Mouse (Mus musculus): ENCODE measurements at regions not wholly inside any gene's neighbourhood (a gene's known extent, or its start where the extent isn't known, plus 50 kb on each side); places are given as distances from the start of the nearest gene placed in this dataset.

DNA sequence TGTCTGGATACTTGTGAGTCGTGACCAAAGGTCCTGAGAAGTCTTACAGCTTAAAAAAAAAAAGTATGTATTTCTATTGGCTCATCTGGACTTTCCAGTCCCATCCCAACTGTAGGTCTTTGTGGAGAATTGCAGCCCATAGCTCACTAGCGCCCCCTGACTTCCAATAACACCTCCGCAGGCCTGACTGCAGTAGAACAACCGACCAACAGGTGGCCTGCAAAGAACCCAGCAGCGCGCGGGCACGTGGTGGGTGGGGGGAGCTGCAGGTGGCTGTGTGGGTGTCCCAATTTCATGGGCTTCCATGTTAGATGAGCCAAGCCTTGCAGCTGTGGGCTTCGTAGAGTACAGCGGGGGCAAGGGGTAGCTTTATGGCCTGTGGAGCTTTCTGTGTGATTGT, 178.7 kb upstream of the Spdye4c start:
- DNase-seq (ENCODE audit: extremely low spot score in 1 of 2, low spot score in 2 of 2) = peak; percentile 19 to 76
- intact Hi-C loops (cut with DNase I) = loop anchor here (5.0 kb wide), 1 partner anchor 160 kb away; no protein-coding TSS in a partner anchor

DNA sequence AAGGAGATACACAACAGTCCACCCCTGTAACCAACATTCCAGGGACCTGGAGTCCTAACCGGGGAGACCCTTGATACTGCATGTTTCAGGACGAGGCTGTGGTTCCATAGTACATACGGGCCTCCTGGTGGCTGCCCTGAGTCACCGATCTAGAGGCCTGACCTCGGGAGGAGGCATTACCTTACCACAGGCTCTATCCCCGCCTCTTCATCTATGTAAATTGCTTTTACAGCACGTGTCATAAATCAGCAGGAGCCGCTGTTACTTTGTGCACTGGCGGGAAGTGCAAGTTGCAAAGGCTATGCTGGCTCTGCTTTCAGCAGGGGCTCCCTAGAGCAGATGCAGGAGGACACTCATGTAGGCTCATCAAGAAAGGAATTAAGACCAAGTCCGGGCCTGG, 178.0 kb upstream of the Spdye4c start:
- intact Hi-C loops (cut with DNase I) = loop anchor here (5.0 kb wide), 1 partner anchor 159 kb away; no protein-coding TSS in a partner anchor
- DNase-seq (ENCODE audit: extremely low spot score in 1 of 2, low spot score in 2 of 2) = no peak

DNA sequence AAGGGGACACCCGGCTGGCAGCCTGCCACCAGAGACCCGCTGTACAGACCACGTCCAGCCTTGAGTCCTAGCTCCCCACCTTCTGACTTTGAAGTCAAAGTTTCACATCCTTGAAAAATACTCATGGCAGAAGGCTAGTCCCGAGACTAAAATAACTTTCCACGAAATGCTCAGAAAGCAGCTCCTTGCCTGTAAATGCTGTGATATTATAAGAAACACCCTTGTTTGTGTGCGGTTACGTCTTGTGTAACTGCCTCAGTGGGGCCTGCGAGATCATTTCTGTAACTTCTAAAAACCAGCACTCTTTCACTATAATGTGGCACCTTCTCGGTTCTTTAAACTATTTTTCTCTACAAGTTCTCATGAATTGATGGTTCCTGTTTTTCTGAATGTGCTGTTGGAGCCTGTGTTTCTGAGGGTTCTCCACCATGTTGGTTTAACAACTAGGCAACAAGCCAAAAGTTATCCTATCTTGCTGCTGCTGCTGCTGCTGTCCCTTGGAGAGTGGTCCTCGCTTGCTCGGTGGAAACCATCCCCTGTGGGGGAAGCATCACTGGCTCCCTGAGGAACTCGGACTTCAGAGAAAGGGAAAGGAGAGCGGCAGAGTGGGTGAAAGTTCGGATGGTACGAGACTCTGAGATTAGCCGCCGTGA, 176.3 kb upstream of the Spdye4c start:
- DNase-seq (ENCODE audit: extremely low spot score in 1 of 2, low spot score in 2 of 2) = no peak

DNA sequence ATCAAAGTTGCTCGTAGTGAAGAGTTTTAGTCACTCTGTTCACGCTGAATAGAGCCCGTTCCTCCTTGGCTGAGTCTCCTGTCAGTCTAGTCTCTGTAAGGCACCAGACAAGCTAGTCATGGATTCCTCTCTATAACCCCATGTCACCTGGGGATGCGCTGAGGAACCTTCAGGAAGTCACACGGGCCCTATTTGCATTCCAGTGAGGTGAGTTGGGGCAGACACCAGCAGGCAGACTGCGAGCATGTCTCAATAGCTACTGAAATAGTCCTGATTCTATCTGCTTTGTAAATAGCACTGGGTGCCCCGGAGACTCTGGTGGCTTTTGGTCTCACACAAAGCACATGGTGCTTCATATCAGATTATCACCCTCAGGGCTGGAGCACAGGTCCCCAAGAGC, 174.6 kb upstream of the Spdye4c start:
- DNase-seq (ENCODE audit: extremely low spot score in 1 of 2, low spot score in 2 of 2) = no peak
- intact Hi-C loops (cut with DNase I) = no loop called here

More for the DNA sequence above, 176.3 kb upstream of the Spdye4c start:
- intact Hi-C loops (cut with DNase I) = loop anchor here (5.0 kb wide), 1 partner anchor 158 kb away; no protein-coding TSS in a partner anchor

DNA sequence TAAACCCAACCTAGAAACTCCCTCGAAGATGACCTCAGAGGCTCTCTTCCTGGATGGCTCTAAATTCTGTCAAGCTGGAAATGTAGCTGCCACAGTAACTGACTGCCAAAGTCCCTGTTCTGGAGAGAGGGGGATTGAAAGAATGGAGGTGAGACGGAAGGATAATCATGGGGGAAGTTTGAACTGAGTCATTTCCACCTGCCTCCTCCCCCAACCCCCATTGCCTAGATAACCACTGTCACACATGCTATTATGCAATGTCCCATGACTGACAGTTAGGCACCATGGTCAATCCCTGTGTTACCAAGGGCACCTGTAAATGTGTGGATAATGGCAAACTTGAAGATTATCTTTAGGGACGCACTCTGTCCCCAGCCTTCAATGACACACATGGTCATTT, 172.0 kb upstream of the Spdye4c start:
- DNase-seq (ENCODE audit: extremely low spot score in 1 of 2, low spot score in 2 of 2) = no peak
- intact Hi-C loops (cut with DNase I) = no loop called here

DNA sequence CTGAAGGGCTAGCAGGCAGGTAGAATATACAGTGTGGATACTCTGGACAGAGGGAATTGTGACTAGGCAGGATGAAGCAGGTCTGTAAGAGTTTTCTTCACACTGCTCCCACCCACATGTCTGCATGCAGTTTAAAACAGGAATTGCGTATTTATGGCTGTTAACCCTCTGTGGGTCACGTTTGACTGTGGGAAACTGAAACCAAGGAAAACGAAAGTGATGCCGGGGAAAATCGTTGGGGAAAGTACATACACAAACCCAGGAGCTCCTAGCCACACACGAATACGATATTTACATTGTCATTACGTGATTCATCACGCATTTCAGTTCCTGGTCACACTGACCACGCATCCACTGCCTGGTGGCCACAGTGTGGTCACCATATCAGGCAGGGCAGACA, 170.6 kb upstream of the Spdye4c start:
- no peak for DNase-seq (ENCODE audit: extremely low spot score in 1 of 2, low spot score in 2 of 2)
- intact Hi-C loops (cut with DNase I) = no loop called here

DNA sequence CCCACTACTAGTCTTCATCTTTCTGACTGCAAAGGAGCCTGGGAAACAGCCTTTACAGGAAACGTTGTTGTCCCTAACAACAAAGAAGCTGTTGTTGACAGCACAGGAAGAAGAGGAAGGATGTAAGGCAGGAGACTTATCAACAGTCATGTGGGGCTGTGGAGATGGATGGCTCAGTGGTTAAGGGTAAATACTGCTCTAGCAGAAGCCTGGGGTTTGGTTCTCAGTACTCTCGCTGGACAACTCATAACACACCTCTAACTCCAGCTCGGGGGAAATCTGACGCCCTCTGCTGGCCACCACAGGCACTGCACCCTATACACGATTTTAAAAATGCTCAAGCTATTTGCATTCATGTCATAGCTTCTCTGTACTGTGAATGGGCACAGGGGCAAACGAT, 168.3 kb upstream of the Spdye4c start:
- intact Hi-C loops (cut with DNase I) = no loop called here
- DNase-seq (ENCODE audit: extremely low spot score in 1 of 2, low spot score in 2 of 2) = no peak

DNA sequence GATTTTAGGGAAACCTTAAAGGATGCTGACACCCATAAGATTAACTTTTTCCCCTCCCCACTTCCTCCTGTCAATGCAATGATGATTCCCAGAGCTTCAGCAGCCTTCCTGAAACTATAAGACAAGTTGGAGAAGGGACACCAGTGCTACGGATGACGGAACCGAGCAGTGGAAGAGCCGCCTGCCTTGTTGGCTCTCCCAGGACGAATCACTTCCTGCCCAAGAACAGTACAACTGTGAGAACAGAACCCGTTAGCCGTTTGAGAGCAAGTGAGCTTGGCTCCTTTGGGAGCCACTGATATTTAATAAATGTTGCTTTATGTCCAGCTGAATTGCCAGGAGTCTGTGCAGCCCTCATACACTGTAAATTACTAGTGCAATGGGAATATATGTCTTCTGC, 166.8 kb upstream of the Spdye4c start:
- DNase-seq (ENCODE audit: extremely low spot score in 1 of 2, low spot score in 2 of 2) = no peak
- intact Hi-C loops (cut with DNase I) = no loop called here

DNA sequence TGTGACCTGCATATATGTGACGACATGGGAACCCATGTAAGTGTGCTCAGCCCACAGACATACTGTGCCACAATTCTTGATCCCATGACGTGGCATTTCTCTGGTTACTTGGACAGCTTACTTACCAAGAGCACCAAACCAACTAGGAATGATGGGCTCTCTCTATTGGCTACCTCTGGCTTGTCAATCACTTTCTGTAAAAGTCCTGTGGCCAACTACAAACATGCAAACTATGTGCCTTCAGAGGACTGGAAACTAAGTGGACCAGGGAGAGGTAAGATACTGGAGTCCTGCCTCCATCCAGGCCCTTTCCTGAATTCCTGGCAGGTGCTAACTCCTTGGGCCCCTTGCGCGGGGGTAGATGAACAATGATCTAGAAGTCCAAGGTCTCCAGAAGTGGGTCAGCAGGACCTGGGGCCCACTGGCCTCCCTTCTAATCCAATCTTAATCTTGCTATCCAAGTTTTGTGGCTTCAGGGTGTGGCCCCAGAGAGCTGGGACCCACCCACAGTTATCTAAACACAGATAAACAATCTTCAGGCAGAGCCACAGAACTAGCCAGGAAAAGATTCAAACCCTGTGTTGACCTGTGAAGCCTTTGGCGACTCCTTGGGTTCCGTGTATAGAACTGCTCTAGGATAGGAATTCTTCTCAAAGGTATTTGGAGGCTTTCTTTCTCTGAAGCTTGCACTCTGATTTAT, 163.7 kb upstream of the Spdye4c start:
- no peak for DNase-seq (ENCODE audit: extremely low spot score in 1 of 2, low spot score in 2 of 2)
- intact Hi-C loops (cut with DNase I) = no loop called here

DNA sequence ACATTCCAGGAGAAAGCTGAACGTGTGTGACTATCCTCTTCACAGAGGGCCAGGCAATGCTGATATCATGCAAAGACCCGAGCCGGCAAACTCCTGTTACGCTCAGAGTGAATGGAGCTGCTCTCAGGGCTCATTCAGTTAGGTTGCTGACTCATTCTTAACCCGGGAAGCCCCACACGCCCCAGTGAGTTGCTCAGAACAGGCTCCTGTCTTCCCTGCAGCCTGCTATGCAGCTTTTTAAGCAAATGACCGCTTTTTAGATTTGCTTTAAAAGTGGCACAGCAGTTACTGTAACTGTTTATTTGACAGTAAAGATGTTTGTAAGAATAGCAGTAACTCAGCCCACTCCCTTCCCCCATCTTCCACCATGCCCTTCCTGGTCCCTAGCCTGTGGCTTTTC, 162.9 kb upstream of the Spdye4c start:
- DNase-seq (ENCODE audit: extremely low spot score in 1 of 2, low spot score in 2 of 2) = no peak
- intact Hi-C loops (cut with DNase I) = no loop called here

DNA sequence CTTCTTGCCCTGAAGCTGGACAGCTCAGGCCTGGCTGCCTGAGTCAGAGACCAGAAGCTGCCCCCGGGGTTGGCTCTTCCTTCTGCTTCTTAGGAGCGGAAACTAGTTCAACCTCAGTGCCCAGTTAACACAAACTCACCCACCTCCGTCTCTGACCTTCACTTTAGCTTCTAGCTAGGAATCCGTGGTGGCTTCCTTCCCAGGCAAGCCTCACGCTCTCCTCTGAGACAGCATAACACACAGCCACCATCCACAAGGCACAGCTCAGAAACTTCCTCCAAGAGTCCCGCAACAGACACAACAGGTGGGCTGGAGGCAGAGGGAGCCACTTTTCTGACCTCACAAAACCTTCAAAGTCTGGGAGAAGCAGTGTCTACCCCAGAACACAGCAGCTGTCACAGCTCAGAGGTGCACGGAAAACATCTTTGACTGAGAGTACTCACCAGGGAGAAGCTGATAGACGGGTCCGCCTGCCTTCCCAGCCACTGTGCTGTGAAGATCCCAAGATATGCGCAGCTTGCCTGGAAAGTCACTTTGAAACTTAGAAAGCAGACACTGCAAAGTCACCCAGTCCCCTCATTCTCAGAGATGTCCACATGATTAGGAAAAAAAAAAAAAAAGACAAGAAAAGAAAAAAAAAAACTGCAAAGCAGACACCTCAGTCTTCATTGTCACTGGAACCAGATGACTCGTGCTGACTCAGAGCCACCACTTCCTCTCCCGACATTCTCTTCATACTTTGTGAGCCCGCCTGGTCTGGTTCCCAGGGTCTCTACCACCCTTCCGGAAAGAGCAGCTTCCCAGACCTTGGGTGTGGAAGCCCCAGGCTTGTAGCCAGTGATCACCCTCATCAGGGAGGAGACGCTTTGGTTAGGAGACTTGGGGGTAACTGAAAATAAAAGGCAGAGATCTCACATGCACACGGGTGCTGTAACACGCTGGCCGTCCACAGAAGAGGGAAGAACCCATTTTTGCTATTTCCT, 162.1 kb upstream of the Spdye4c start:
- peak in 1 of 2 experiments; percentile 69 for DNase-seq (ENCODE audit: extremely low spot score in 1 of 2, low spot score in 2 of 2)
- intact Hi-C loops (cut with DNase I) = no loop called here

DNA sequence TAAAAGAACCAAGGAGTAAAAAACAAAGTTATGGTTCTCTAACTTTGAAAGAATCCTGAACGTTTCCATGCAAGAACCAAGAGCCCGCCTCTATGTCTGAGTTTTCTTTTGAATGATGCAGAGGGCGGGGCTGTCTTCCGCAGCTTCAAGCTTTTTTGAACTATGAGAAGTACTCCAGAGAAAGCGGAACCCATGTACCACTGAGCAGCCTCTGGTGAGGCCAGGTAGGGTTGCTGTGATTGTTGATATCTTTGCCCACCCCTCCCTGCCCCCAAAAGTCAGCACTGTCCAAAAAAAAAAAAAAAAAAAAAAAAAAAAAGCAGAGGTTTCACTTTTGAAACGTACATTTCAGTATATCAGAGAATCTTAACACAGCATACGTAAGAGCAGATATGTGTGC, 161.2 kb upstream of the Spdye4c start:
- DNase-seq (ENCODE audit: extremely low spot score in 1 of 2, low spot score in 2 of 2) = no peak
- intact Hi-C loops (cut with DNase I) = no loop called here

DNA sequence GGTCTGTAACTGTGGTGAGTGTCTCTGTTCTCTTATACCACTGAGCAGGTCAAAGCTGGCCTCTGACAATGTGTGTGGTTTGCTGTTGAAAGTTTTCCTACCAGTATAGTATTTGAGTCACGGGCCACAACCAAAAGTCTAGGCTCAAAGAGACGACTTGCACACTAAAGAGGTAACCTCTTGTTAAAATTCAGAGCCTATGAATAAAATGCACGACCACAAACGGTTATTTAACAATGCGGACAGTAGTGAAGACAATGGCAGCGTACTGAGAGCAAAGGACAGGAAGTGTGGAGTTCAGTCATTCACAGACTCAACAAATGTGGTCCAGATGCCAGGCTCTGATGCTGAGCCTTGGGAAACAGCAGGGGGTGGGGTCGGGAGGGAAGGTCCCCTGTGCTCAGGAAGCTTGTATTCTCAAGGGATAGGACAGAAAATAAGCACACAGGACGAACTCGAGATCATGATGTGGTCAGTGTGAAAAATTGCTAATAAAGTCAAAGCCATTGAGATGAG, 160.2 kb upstream of the Spdye4c start:
- DNase-seq (ENCODE audit: extremely low spot score in 1 of 2, low spot score in 2 of 2) = no peak
- intact Hi-C loops (cut with DNase I) = no loop called here

DNA sequence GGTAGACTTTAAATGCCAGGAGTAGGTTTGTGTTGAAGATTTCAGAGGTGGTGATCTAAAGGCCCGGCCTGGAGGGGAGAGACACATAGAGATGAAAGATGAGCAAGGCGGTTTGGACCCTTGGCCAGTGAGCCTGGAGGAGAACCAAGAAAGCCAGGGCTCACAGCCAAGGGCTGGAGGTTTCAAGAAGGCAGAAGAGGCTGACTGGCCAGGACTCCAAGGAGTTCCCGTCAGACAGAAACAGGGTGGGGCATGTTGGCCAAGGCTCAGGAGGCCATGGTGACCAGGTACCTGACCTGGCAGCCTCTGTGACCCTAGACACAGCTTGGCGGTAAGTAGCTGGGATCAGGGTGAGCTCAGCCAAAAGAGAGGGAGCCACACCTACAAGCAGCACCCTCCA, 159.3 kb upstream of the Spdye4c start:
- intact Hi-C loops (cut with DNase I) = no loop called here
- DNase-seq (ENCODE audit: extremely low spot score in 1 of 2, low spot score in 2 of 2) = no peak

DNA sequence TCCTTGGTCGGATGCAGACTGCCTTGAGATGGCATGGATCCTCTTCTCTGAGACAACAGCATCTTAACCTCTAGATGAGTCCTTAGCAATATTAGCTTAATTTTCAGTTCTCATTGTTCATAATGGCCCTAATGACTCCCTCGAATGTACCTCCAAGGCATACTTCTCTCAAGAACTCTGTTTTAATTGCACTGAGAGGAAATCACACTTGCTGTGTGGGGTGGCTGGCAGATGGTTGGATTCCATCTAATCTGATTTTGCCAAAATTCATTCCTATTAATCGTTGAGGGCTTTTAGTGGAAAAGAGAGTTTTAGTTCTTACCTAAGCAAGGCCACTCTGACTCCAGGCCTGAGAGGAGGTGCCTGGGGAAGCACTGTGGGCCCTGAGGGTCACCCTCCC, 158.3 kb upstream of the Spdye4c start:
- intact Hi-C loops (cut with DNase I) = no loop called here
- DNase-seq (ENCODE audit: extremely low spot score in 1 of 2, low spot score in 2 of 2) = no peak

DNA sequence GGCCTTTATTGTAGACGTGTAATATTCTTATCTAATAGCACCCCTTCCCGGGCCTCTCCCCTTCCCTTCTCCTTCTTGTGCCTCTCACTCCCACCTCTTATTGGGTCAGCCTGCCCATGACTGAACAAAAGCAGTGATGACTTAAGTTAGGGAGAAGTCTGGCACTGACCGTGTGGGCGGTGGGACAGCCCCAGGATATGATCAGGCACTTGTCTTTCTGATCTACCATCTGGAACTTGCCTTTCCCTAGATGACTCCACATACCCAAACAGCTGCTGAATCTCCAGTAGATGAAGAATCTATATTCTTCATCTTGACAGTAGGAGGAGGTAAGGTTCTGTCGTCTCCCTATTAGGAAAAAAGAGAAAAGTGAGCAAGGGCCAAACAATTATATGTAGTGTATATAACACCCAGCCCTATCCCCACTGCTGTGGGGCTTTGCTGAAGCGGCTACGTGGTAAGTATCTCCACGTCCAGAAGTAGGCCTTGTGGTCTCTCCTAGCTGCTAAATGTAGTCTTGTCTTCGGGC, 157.4 kb upstream of the Spdye4c start:
- DNase-seq (ENCODE audit: extremely low spot score in 1 of 2, low spot score in 2 of 2) = no peak
- intact Hi-C loops (cut with DNase I) = no loop called here

DNA sequence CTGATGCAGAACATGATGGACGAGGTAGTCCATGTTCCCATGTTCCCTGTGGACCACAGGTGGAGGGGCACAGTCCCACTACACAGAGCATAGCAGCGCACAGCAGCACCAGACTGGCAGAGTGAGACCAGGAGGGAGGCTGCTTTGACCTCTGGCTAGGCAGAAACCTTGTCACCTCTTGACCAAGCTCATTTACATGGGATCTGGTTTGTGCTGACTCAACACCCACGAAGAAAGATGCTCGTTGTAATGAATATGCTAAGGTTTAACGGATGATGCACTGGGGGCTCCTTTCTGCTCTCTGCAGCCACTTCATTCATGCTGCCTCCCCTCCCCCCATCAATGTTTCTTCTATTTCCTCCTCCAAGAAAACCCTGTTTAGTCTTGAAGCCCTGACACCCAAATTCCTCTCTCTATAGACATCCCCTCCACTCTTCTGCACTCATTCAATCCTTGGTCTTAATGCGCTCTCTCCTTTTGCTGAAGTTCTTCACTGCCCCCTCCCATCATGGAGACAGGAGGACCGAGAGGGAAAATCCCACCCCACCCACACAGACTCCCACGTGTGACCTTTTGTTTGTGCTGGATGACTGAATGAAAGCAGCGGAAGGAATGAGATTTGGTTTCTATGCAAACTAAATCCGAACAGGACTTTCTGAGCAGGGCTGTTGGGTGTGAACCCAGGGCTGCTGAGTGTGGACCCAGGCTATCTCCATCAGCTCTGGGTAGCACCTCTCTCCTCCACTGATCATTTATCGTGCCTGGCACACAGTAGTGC, 156.6 kb upstream of the Spdye4c start:
- DNase-seq (ENCODE audit: extremely low spot score in 1 of 2, low spot score in 2 of 2) = no peak

DNA sequence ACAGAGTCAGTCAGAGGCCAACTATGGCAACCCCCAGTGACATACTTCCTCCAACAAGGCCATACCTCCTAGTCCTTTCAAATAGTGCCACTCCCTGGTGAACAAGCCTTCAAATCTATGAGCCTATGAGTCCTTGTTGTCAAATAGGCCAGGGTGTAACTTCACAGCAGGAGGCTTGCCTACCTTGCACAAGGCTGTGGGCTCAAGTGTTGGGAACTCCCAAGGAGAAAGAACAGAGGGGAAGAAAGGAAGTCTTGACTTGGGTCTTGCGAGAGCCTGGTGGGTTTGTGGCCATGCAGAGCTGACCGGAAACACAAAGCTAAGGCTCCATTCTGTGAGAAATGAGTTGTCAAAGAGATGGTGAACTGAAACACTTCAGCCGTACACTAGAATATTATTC, 154.6 kb upstream of the Spdye4c start:
- intact Hi-C loops (cut with DNase I) = no loop called here
- no peak for DNase-seq (ENCODE audit: extremely low spot score in 1 of 2, low spot score in 2 of 2)

More for the DNA sequence above, 156.6 kb upstream of the Spdye4c start:
- intact Hi-C loops (cut with DNase I) = no loop called here
